ENCODE assay signal across 10 mouse cellular contexts in genomic region chr4:97628881-97629605, GRCm38 (mm10).
DNase-seq lines count a peak whose midpoint lies in the region; ATAC-seq and TF ChIP-seq lines count a peak whose summit lies in the region.
"Had no signal": no experiment of that assay in that cellular context is flagged by ENCODE, and none has a peak within 500 bp of the region (broad histone marks: within the 10 kb centered on the region; RNA-seq: fewer than 3 reads in every experiment).

No protein-coding gene starts in this region.

- DNase-seq in cerebellum, postnatal 25 days: peak; percentile 46 to 58
- DNase-seq in cerebellum, adult 9-10 months: no peak
- peak; percentile 70 for DNase-seq in forebrain, embryonic 14.5 days (ENCODE audit: low spot score)
- DNase-seq in limb, embryonic 14.5 days (ENCODE audit: low spot score): peak; percentile 62
- DNase-seq in right cerebral cortex, adult 2 months (ENCODE audit: low spot score in 2 of 2): no peak
- no peak for DNase-seq in thymus, postnatal 14 days
- no peak for DNase-seq in T-cell, adult 2 months (ENCODE audit: low spot score)
- DNase-seq: B cell, adult 2 months; heart, adult 11 months had no signal

- 0 out of 2 replicates have a peak, but pooled peaks have one; percentile 7 for TF ChIP-seq EP300 in ES-Bruce4 (IDR thresholded peaks at IDR 0.05; ENCODE audit: insufficient read depth, low read depth, low read length)

- no peak overlapping the region for H3K27ac ChIP-seq in ES-Bruce4 (ENCODE audit: insufficient read depth, low read length)
- peak overlapping the region; percentile 6 for H3K27ac ChIP-seq in forebrain, embryonic 14.5 days (ENCODE audit: low read depth, low read length)
- no peak overlapping the region for H3K27ac ChIP-seq in limb, embryonic 14.5 days (replicated peaks; ENCODE audit: low read depth, low read length)

- no peaks in the 10 kb centered on the region; the same call in 1 of the 2 replicates for H3K9me3 ChIP-seq in ES-Bruce4 (replicated peaks; ENCODE audit: control insufficient read depth, insufficient read depth, low read length, poor library complexity, severe bottlenecking)
- H3K9me3 ChIP-seq in forebrain, embryonic 14.5 days (replicated peaks; ENCODE audit: control insufficient read depth, low read length): no peaks in the 10 kb centered on the region
- no peaks in the 10 kb centered on the region for H3K9me3 ChIP-seq in limb, embryonic 14.5 days (ENCODE audit: control insufficient read depth, low read length)

- WGBS in forebrain, embryonic 14.5 days: 29% methylated on average over 14 of the region's 14 CpGs
- WGBS in limb, embryonic 14.5 days: 20% methylated on average over 14 of the region's 14 CpGs

- peak; percentile 71; the same call in 1 of the 2 replicates for ATAC-seq in forebrain, embryonic 14.5 days
- ATAC-seq in limb, embryonic 14.5 days (ENCODE audit: low FRiP score, low read depth): peak; percentile 81

- H3K4me3 ChIP-seq in ES-Bruce4 (ENCODE audit: low read depth, low read length): no peak overlapping the region
- no peak overlapping the region for H3K4me3 ChIP-seq in forebrain, embryonic 14.5 days (ENCODE audit: low read depth, low read length)
- H3K4me3 ChIP-seq in limb, embryonic 14.5 days (replicated peaks; ENCODE audit: low read length): no peak overlapping the region

- no peak overlapping the region for H3K9ac ChIP-seq in ES-Bruce4 (ENCODE audit: low read depth, poor library complexity, severe bottlenecking)
- H3K9ac ChIP-seq in forebrain, embryonic 14.5 days (ENCODE audit: low read length): no peak overlapping the region
- H3K9ac ChIP-seq in limb, embryonic 14.5 days (ENCODE audit: low read depth, low read length, severe bottlenecking): no peak overlapping the region

- H3K36me3 ChIP-seq in ES-Bruce4 (ENCODE audit: control insufficient read depth, insufficient read depth, low read length, poor library complexity, severe bottlenecking): no peaks in the 10 kb centered on the region
- no peaks in the 10 kb centered on the region for H3K36me3 ChIP-seq in forebrain, embryonic 14.5 days (ENCODE audit: control insufficient read depth, insufficient read depth, low read length)
- no peaks in the 10 kb centered on the region for H3K36me3 ChIP-seq in limb, embryonic 14.5 days (ENCODE audit: control insufficient read depth, insufficient read depth, low read length)

- no peak overlapping the region for H3K4me2 ChIP-seq in forebrain, embryonic 14.5 days (ENCODE audit: low read length)
- no peak overlapping the region; the same call in 1 of the 2 replicates for H3K4me2 ChIP-seq in limb, embryonic 14.5 days (replicated peaks; ENCODE audit: low read depth, low read length, severe bottlenecking)

- TF ChIP-seq CTCF in ES-Bruce4 (IDR thresholded peaks at IDR 0.05; ENCODE audit: low read depth, low read length): no peak

- H3K27me3 ChIP-seq in ES-Bruce4 (ENCODE audit: control insufficient read depth, insufficient read depth, low read length, poor library complexity, severe bottlenecking): no peaks in the 10 kb centered on the region; the same call in 1 of the 2 replicates
- H3K27me3 ChIP-seq in forebrain, embryonic 14.5 days (replicated peaks; ENCODE audit: control insufficient read depth, insufficient read depth, low read length): no peaks in the 10 kb centered on the region
- no peaks in the 10 kb centered on the region for H3K27me3 ChIP-seq in limb, embryonic 14.5 days (ENCODE audit: control insufficient read depth, insufficient read depth, low read length)

- no peak for TF ChIP-seq POLR2A in ES-Bruce4 (IDR thresholded peaks at IDR 0.05; ENCODE audit: insufficient read depth, low read length)
- TF ChIP-seq POLR2A in limb, embryonic 14.5 days (IDR thresholded peaks at IDR 0.05; ENCODE audit: borderline replicate concordance, extremely low read depth, insufficient read depth, insufficient read length): no peak

- peaks cover 2% of the 10 kb centered on the region for H3K4me1 ChIP-seq in ES-Bruce4 (ENCODE audit: control insufficient read depth, insufficient read depth, low read length)
- H3K4me1 ChIP-seq in forebrain, embryonic 14.5 days (ENCODE audit: control insufficient read depth, insufficient read depth, low read length): peaks cover 17% of the 10 kb centered on the region
- peaks cover 29% of the 10 kb centered on the region for H3K4me1 ChIP-seq in limb, embryonic 14.5 days (ENCODE audit: control insufficient read depth, insufficient read depth, low read length)

Comparison
In these comparisons a context has a peak if more than half of its experiments do, and no peak if none do; other contexts are left out.
1. DNase-seq: peak in cerebellum, postnatal 25 days (2 of 2), forebrain, embryonic 14.5 days (single experiment) and limb, embryonic 14.5 days (single experiment); none in cerebellum, adult 9-10 months (single experiment), right cerebral cortex, adult 2 months (0 of 2), thymus, postnatal 14 days (single experiment) and T-cell, adult 2 months (single experiment).